Mouse (Mus musculus) intestine, embryonic 16.5 days (tissue): Measurements from ENCODE around the gene Pxdn. TPM values are rescaled to one million over a fixed set of nuclear protein-coding genes. Genes with fewer than 3 reads are reported as not detected.

Experiments
- ATAC-seq: fragments of 200-750 bp; cut with Nextera tagmentation; 2 replicates; pipeline ENCODE4 v1.8.0; 2017; ENCODE audit warnings: moderate TSS enrichment, moderate library complexity
- H3K27ac ChIP-seq: fragments of 300-500 bp; sonication (generic); 2 replicates; pipeline ENCODE4 v1.5.1; 2014; ENCODE audit warnings: mild to moderate bottlenecking, low read length
- H3K27me3 ChIP-seq: fragments of 300-500 bp; sonication (generic); replicated peaks from 2 replicates; pipeline ENCODE4 v1.6.1; 2014; ENCODE audit warnings: low read length, control low read depth, mixed read lengths; ENCODE audit not compliant: control insufficient read depth, insufficient read depth
- H3K36me3 ChIP-seq: fragments of 300-500 bp; sonication (generic); 2 replicates; pipeline ENCODE4 v1.6.1; 2014; ENCODE audit warnings: low read length, control low read depth; ENCODE audit not compliant: control insufficient read depth, insufficient read depth
- H3K4me1 ChIP-seq: fragments of 300-500 bp; sonication (generic); 2 replicates; pipeline ENCODE4 v1.6.1; 2014; ENCODE audit warnings: low read length, control low read depth, mixed read lengths; ENCODE audit not compliant: control insufficient read depth, insufficient read depth
- H3K4me2 ChIP-seq: fragments of 300-500 bp; sonication (generic); 2 replicates; pipeline ENCODE4 v1.6.1; 2014; ENCODE audit warnings: low read depth, low read length, control low read depth
- H3K4me3 ChIP-seq: fragments of 300-500 bp; sonication (generic); 2 replicates; pipeline ENCODE4 v1.5.1; 2014; ENCODE audit warnings: mild to moderate bottlenecking, low read length
- H3K9ac ChIP-seq: fragments of 300-500 bp; sonication (generic); 2 replicates; pipeline ENCODE4 v1.6.1; 2014; ENCODE audit warnings: low read depth, low read length
- H3K9me3 ChIP-seq: fragments of 300-500 bp; sonication (generic); 2 replicates; pipeline ENCODE4 v1.6.1; 2016; ENCODE audit warnings: low read length, control low read depth; ENCODE audit not compliant: control insufficient read depth
- WGBS: fragments of 180-500 bp; shearing (Covaris S2); extraction: QIAGEN DNeasy Blood & Tissue Kit; methylation state at CpG from one replicate; pipeline ENCODE4 v1.1.7; 2014; 5-methylcytosine and 5-hydroxymethylcytosine counted together
- polyA plus RNA-seq: library from polyadenylated mRNA; unstranded; fragments of >200 nt; fragmentation: Nextera tagmentation; extraction: Ambion mirVana; gene quantifications from 2 replicates; pipeline ENCODE4 v1.2.1, GENCODE M21; 2015

Gene Pxdn
- polyA plus RNA-seq, 1 experiment from 2014 or later = 48.2 TPM

DNA sequence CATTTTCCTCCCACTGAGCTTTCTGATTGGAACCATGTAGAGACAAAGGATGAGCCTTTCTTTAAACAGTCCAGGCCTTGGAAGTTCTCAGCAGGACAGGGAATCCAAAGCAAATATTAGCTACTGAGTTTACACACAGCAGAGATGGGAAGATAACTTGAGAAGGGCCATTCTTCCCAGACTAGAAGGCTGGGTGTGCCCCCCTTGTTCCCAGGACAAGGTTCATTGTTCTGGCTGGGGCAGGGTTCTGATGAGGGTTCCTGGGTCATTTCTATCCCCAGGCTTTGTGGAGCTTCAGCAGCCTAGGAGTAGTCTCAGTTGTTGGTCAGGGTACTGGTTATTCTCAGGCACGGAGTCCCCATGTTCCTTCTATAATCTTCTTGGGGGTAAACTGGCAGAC lies 23.6 kb downstream of the Pxdn start:
- Histone ChIP-seq H3K9me3 (no peaks in the 10 kb centered on the region), H3K9ac (no peak overlapping the region), H3K4me2 (no peak overlapping the region), H3K27me3 (no peaks in the 10 kb centered on the region), H3K36me3 (0 out of 2 replicates have a peak, but pooled peaks cover 2% of the 10 kb centered on the region), H3K4me1 (peaks cover 8% of the 10 kb centered on the region), H3K4me3 (no peak overlapping the region), H3K27ac (no peak overlapping the region)
- 63% methylated on average over 1 of the region's 1 CpGs for WGBS
- peak; percentile 56; the same call in 1 of the 2 replicates for ATAC-seq

DNA sequence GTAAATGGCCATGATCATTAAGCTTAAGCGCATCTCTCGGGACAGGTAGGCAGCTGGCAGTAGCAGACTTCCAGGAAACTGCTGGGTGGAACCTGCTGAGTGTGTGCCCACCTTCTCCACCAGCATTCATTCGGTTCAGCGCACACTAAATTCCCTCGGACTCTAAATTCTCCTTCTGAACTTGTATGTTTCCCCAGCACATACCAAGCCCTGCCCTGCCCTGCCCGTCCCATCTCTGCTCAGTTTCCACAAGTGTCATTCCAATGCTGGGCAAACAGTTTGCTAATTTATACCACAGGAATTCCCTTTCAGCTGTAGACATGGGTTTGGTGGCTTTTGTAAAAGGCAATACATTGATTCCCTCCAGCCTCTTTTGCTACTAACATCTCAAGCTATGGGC lies 27.6 kb downstream of the Pxdn start:
- Histone ChIP-seq H3K9ac (no peak overlapping the region), H3K4me3 (no peak overlapping the region), H3K27ac (no peak overlapping the region), H3K36me3 (0 out of 2 replicates have a peak, but pooled peaks cover 2% of the 10 kb centered on the region), H3K9me3 (no peaks in the 10 kb centered on the region), H3K4me1 (peaks cover 8% of the 10 kb centered on the region), H3K4me2 (no peak overlapping the region), H3K27me3 (no peaks in the 10 kb centered on the region)
- 85% methylated on average over 6 of the region's 6 CpGs for WGBS
- ATAC-seq = no peak

DNA sequence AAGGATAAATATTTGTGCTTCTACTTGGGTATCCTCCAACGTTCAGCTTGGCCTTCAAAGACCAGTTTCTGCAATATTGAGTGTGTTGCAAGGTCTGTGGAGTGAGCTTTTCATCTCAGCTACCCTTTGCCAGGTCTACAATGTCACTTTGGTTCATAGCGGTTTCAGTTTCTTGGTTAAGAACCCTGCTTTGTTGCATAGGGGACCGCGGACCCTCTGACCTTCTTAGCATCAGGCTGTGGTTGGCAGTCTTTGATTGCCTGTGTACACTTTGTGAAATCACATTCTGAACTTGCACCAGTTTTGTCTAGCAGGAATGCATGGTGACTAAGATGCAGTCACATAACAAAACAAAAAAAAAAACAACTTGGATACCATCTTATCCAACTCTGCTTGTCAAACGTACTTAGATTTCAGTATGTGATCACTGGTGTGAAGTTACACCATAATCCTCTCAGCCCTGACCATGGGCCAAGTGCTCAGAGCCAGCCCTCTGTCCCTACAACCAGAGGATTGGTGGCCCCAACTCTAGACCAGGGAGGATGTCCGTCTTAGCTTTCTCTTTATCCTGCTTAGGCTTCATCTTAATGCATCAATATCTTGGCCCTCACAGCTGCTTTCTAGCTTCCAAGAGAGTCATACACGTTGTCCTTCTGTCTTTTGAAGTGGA lies 34.5 kb downstream of the Pxdn start:
- no peaks in the 10 kb centered on the region for H3K27me3 ChIP-seq
- H3K4me1 ChIP-seq = peaks cover 2% of the 10 kb centered on the region; the same call in 1 of the 2 replicates
- 73% methylated on average over 7 of the region's 7 CpGs for WGBS
- ATAC-seq = no peak
- H3K36me3 ChIP-seq = peaks cover 3% of the 10 kb centered on the region; the same call in 1 of the 2 replicates
- H3K27ac ChIP-seq = no peak overlapping the region
- no peaks in the 10 kb centered on the region for H3K9me3 ChIP-seq
- no peak overlapping the region for H3K4me2 ChIP-seq
- no peak overlapping the region for H3K4me3 ChIP-seq
- H3K9ac ChIP-seq = no peak overlapping the region

DNA sequence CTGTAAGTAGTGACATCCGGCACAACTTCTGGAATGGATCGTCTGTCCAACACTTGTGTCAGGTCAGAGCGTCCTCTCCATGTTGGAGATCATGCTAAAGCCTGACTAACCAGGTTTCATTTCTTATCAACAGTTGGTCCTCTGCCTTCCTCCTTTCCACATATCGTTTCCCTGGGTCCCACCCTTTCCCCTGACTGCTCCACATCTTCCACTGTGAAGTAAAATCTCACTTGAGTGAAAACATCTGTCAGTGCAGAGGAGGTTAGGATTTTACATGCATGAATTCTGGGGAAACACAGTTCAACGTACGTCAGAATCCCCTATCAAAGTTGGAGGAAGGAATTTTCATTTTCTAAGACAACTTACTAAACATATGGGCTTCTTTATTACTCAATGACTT lies 35.1 kb downstream of the Pxdn start:
- ATAC-seq = no peak
- Histone ChIP-seq H3K36me3 (peaks cover 3% of the 10 kb centered on the region; the same call in 1 of the 2 replicates), H3K4me3 (no peak overlapping the region), H3K4me1 (peaks cover 2% of the 10 kb centered on the region; the same call in 1 of the 2 replicates), H3K9me3 (no peaks in the 10 kb centered on the region), H3K9ac (no peak overlapping the region), H3K27ac (no peak overlapping the region), H3K4me2 (no peak overlapping the region), H3K27me3 (no peaks in the 10 kb centered on the region)
- WGBS = 55% methylated on average over 6 of the region's 6 CpGs

DNA sequence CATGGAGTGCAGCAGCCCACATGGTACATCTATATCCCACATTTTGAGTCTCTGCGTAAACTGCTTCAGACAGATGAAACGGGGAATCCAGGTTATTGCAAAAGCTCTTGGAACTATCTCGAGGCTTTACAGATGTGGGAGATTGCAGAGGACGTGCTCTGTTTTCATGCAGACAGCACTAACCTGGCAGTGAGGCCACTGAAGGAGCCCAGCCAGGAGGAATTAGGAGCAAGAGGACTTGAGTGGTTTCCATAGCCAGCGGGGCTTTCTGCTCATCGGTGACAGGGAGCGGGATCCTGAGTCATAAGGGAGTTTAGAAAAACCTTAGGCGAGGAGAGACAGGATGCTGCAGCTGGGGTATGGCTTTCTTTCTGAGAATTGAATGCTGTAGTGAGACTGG lies 42.7 kb downstream of the Pxdn start:
- Histone ChIP-seq H3K9ac (no peak overlapping the region), H3K36me3 (peaks cover 8% of the 10 kb centered on the region), H3K4me3 (no peak overlapping the region), H3K4me1 (no peaks in the 10 kb centered on the region), H3K27me3 (no peaks in the 10 kb centered on the region), H3K9me3 (no peaks in the 10 kb centered on the region), H3K27ac (no peak overlapping the region), H3K4me2 (no peak overlapping the region)
- ATAC-seq = no peak
- WGBS = 92% methylated on average over 8 of the region's 8 CpGs

DNA sequence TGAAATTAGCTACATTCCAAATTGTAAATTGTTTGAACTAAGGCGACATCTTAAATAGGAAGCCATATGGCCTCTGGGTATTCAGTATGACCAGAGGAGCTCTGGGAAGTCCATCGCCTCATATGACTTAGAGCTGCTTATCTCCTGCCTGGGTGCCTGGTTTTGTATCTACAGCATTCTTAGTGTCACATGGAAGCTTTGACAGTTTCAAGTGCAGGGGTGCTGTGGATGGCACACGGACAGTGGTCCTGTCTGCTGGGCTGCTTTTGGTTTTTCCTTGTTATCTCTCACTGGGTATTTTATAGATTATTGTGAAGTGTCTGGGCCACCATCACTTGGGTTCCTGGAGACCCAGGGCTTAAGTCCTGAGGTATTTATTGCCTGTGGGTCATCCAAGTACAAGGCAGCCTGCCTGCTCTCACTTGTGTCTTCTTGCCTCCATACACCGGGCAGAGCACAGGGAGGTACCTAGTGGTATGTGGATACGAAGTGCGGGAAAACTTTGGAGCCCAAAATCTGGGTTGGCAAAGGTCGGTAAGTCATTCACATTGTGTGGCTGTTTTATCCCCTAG lies 44.4 kb downstream of the Pxdn start:
- Histone ChIP-seq H3K36me3 (peaks cover 5% of the 10 kb centered on the region), H3K4me2 (no peak overlapping the region), H3K4me3 (no peak overlapping the region), H3K9me3 (no peaks in the 10 kb centered on the region), H3K4me1 (no peaks in the 10 kb centered on the region), H3K27me3 (no peaks in the 10 kb centered on the region), H3K27ac (no peak overlapping the region), H3K9ac (no peak overlapping the region)
- 87% methylated on average over 7 of the region's 7 CpGs for WGBS
- no peak for ATAC-seq

DNA sequence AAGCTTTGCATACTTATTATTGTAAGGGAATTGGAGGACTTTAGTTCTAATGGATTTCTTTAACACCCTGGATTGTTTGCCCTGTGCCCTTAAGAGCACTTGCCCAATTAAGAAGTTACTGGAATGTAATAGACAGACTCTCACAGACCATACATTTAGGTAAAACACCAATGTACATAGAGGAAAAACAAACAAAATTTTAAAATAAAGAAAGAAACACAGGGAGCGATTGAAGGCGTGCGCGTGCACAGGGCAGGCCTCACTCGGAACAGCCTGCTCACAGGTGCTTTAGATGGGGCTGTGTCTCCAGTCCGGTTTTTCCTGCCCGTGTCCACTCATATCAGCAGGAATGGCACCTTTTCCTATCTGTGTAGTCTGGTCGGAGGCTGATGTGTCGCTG lies 45.8 kb downstream of the Pxdn start:
- Histone ChIP-seq H3K4me2 (no peak overlapping the region), H3K36me3 (peaks cover 4% of the 10 kb centered on the region), H3K27ac (no peak overlapping the region), H3K9me3 (no peaks in the 10 kb centered on the region), H3K4me3 (no peak overlapping the region), H3K27me3 (no peaks in the 10 kb centered on the region), H3K4me1 (no peaks in the 10 kb centered on the region), H3K9ac (no peak overlapping the region)
- no peak for ATAC-seq
- 96% methylated on average over 9 of the region's 9 CpGs for WGBS

DNA sequence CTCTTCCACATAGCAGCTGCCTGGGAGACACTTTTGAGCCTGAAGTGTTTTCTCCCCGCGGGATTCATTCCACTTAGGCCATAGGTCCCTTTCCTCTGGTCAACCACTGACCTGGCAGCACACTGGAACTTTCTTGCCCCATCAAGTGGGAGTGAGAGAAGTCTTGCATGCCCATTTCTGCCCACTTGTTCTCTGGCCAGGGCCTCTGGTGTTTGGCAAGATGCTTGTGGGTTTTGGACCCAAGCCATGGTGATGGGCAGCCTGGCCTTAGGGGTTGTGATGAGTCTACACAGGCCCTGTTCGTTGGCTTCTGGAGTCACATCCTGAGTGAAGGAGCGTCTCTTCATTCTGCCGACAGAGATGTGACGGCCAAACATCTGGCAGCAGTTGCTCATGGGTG lies 47.7 kb downstream of the Pxdn start:
- 92% methylated on average over 6 of the region's 6 CpGs for WGBS

DNA sequence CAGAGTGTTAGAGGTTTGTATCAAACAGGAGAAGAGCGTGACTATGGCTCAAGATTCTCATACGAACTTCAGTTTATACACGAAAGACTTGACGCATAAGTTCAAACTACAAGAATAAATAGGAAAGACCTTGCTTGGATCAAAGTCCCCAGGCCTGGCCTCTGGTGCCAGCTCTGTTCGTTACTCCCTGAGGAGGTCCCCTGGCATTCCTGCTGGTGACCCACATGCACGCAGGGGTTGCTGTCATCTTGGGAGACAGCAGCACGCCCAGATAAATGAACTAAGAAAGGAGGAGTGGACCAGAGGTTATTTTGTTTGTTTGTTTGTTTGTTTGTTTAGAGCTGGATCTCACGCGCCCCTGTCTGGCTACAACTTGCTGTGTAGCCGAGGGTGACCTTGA lies 48.8 kb downstream of the Pxdn start:
- Histone ChIP-seq H3K4me2 (no peak overlapping the region), H3K4me3 (no peak overlapping the region), H3K4me1 (no peaks in the 10 kb centered on the region), H3K9me3 (no peaks in the 10 kb centered on the region), H3K36me3 (peaks cover 2% of the 10 kb centered on the region), H3K27ac (no peak overlapping the region), H3K27me3 (no peaks in the 10 kb centered on the region), H3K9ac (no peak overlapping the region)
- WGBS = 82% methylated on average over 10 of the region's 10 CpGs
- no peak for ATAC-seq

More for the DNA sequence above, 47.7 kb downstream of the Pxdn start:
- H3K9ac ChIP-seq = no peak overlapping the region
- no peaks in the 10 kb centered on the region for H3K9me3 ChIP-seq
- no peak for ATAC-seq
- H3K27ac ChIP-seq = no peak overlapping the region
- H3K4me1 ChIP-seq = no peaks in the 10 kb centered on the region
- H3K4me3 ChIP-seq = no peak overlapping the region
- H3K36me3 ChIP-seq = peaks cover 2% of the 10 kb centered on the region
- H3K27me3 ChIP-seq = no peaks in the 10 kb centered on the region
- no peak overlapping the region for H3K4me2 ChIP-seq
